Mouse (Mus musculus) olfactory bulb, adult 2 months (tissue): ENCODE measurements around the gene St6galnac3. TPM values are rescaled to one million over a fixed set of nuclear protein-coding genes. Genes with fewer than 3 reads are reported as not detected.

Experiments
- H3K27ac ChIP-seq: fragments of 200-500 bp; 2 replicates; pipeline ENCODE4 v1.5.1; 2012; ENCODE audit warnings: low read depth, low read length; ENCODE audit not compliant: insufficient read depth
- H3K4me1 ChIP-seq: fragments of 200-500 bp; 2 replicates; pipeline ENCODE4 v1.6.1; 2012; ENCODE audit warnings: low read length; ENCODE audit not compliant: control insufficient read depth, insufficient read depth
- H3K4me3 ChIP-seq: fragments of 200-500 bp; 2 replicates; pipeline ENCODE4 v1.5.1; 2012; ENCODE audit warnings: mild to moderate bottlenecking, low read depth, low read length, moderate library complexity; ENCODE audit not compliant: insufficient read depth
- CTCF ChIP-seq: fragments of 200-500 bp; IDR thresholded peaks from 2 replicates; pipeline ENCODE4 v1.5.1; 2012; ENCODE audit warnings: low read depth, mild to moderate bottlenecking, low read length, moderate library complexity; ENCODE audit not compliant: insufficient read depth
- POLR2A ChIP-seq: fragments of 200-500 bp; IDR thresholded peaks from 2 replicates; pipeline ENCODE4 v1.6.1; 2012; ENCODE audit warnings: mild to moderate bottlenecking, low read depth, low read length, moderate library complexity; ENCODE audit not compliant: insufficient read depth
- WGBS: fragments of 180-500 bp; shearing (Covaris S2); methylation state at CpG from one replicate; pipeline ENCODE4 v1.1.7; 2018; 5-methylcytosine and 5-hydroxymethylcytosine counted together
- polyA plus RNA-seq: library from polyadenylated mRNA; stranded (reverse); fragments of >200 nt; gene quantifications from 2 replicates; pipeline ENCODE4 v1.2.4, GENCODE M21; 2012; ENCODE audit warnings: low replicate concordance; ENCODE audit not compliant: missing spikeins, insufficient read depth, insufficient read length

The St6galnac3 gene
- polyA plus RNA-seq, 1 experiment, result not detected

DNA sequence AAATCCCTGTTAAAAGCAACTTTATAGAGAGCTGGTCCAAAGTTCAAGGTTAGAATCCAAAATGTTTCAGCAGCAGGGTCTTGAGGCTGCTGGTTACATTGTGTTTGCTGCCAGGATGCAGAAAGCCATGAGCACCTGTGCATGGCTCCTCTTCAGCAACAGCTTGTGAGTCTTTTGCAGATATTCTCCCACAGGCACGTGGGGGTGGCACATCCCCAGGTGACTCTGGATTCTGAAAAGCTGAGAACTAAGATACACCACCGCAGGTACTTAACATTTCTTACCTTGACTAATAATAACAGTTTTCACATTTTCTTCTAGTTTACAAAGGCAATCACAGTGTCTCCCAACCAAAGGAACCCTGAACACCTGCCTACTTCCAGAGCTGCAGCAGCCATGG lies 387.8 kb downstream of the St6galnac3 start:
- H3K27ac ChIP-seq, result no peak overlapping the region
- no peak overlapping the region for H3K4me3 ChIP-seq
- no peaks in the 10 kb centered on the region for H3K4me1 ChIP-seq
- TF ChIP-seq CTCF (no peak), POLR2A (no peak)
- WGBS, result 90% methylated on average over 2 of the region's 2 CpGs

GRCm38 (mm10) chr3:153334152-153334825 lies 390.7 kb downstream of the St6galnac3 start:
- 86% methylated on average over 5 of the region's 5 CpGs for WGBS

DNA sequence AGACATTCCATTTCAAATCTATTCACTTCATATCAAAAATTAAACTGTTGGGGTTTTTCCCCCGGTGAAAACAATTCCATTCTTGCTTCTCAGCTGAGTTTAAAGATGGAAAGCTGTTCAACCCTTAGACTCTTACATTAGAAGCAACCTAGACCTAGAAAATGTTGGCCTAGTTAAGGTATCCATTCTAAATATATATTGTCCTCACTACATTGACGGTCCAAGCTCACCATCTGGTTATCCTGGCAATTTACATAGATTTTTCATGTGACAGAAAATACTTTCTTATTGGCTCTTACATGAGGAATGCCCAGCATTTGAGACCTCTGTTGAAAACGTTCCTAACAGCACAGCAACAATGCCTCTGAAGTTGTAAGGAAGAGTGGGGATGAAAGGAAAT lies 400.7 kb downstream of the St6galnac3 start:
- WGBS, result 78% methylated on average over 3 of the region's 3 CpGs
- no peak overlapping the region for H3K27ac ChIP-seq
- peaks cover 8% of the 10 kb centered on the region for H3K4me1 ChIP-seq
- no peak overlapping the region for H3K4me3 ChIP-seq
- TF ChIP-seq POLR2A (no peak), CTCF (no peak)

More at GRCm38 (mm10) chr3:153334152-153334825, 390.7 kb downstream of the St6galnac3 start:
- Histone ChIP-seq H3K4me3 (no peak overlapping the region), H3K27ac (no peak overlapping the region), H3K4me1 (no peaks in the 10 kb centered on the region)
- TF ChIP-seq CTCF, result no peak
- TF ChIP-seq POLR2A, result no peak

DNA sequence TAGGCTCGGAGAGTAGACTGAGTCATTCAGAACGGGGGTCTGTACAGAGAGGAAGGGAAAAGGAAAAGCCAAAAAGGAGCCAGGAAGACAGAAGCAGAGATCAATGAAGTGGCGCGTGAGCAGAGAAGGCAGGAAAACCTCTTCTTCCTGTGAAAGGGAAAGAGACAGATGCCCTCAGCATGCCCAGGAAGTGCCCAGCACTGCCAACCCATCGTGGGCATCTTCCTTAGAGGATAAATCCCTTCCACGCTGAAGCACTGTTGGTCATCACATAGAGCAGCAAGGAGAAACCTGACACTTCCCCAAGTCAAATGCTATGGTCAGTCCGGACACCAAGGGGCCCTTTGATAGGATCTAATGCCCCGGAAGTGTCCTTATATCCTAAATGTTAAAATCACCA lies 401.5 kb downstream of the St6galnac3 start:
- H3K4me1 ChIP-seq, result peaks cover 8% of the 10 kb centered on the region
- H3K27ac ChIP-seq, result peak overlapping the region; percentile 45; the same call in 1 of the 2 replicates
- WGBS, result 64% methylated on average over 8 of the region's 8 CpGs
- no peak for TF ChIP-seq POLR2A
- no peak for TF ChIP-seq CTCF
- no peak overlapping the region for H3K4me3 ChIP-seq

- no peak for TF ChIP-seq POLR2A
- TF ChIP-seq CTCF, result no peak
Measured at GRCm38 (mm10) chr3:153313583-153313982, 411.4 kb downstream of the St6galnac3 start.

GRCm38 (mm10) chr3:153313167-153313566 lies 411.8 kb downstream of the St6galnac3 start:
- Histone ChIP-seq H3K27ac (no peak overlapping the region), H3K4me3 (no peak overlapping the region), H3K4me1 (no peaks in the 10 kb centered on the region)
- WGBS, result 78% methylated on average over 9 of the region's 9 CpGs
- no peak for TF ChIP-seq CTCF
- no peak for TF ChIP-seq POLR2A

More at GRCm38 (mm10) chr3:153313583-153313982, 411.4 kb downstream of the St6galnac3 start:
- no peaks in the 10 kb centered on the region for H3K4me1 ChIP-seq
- H3K4me3 ChIP-seq, result no peak overlapping the region
- no peak overlapping the region for H3K27ac ChIP-seq
- WGBS, result 77% methylated on average over 9 of the region's 9 CpGs

DNA sequence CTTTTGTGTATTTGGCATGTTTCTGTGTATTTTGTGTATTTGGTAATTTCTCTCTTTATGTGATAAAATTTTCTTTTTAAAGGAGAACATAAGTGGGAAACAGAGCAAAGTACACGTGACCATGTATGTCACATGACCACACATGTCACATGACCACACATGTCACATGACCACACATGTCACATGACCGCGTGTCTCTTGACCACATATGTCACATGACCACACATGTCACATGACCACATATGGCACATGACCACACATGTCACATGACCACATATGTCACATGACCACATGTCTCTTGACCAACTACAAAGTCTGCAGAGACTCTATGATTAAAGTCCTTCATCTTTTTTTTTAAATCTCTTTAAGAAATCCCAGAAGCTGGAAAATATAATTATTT lies 413.0 kb downstream of the St6galnac3 start:
- 93% methylated on average over 3 of the region's 3 CpGs for WGBS
- TF ChIP-seq CTCF, result no peak
- TF ChIP-seq POLR2A, result no peak
- 0 out of 2 replicates have a peak, but pooled peaks cover 2% of the 10 kb centered on the region for H3K4me1 ChIP-seq
- no peak overlapping the region for H3K4me3 ChIP-seq
- no peak overlapping the region for H3K27ac ChIP-seq

GRCm38 (mm10) chr3:153308379-153308778 lies 416.6 kb downstream of the St6galnac3 start:
- 0 out of 2 replicates have a peak, but pooled peaks cover 2% of the 10 kb centered on the region for H3K4me1 ChIP-seq
- TF ChIP-seq CTCF (no peak), POLR2A (no peak)
- 81% methylated on average over 4 of the region's 4 CpGs for WGBS
- H3K27ac ChIP-seq, result no peak overlapping the region
- no peak overlapping the region for H3K4me3 ChIP-seq

DNA sequence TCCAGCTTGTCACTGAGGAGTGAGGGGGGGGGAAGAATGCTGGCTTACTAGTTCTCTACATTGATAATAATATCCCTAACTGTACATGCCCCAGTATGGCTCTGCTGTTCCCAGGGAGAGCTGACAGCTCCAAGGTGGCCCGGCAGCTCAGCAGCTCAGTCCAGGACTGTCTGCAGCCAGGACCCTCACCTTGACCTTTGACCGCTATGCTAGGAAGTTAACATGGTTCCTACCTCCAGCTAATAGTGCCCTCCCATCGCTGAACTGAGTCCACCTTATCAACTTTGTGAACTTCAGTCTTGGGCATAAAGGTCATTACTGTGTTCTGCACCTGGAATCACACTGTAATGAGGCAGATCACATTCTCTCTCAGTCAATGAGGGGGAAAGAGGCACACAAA lies 419.8 kb downstream of the St6galnac3 start:
- Histone ChIP-seq H3K4me3 (no peak overlapping the region), H3K4me1 (peaks cover 10% of the 10 kb centered on the region), H3K27ac (no peak overlapping the region)
- WGBS, result 96% methylated on average over 3 of the region's 3 CpGs
- no peak for TF ChIP-seq CTCF
- TF ChIP-seq POLR2A, result no peak

DNA sequence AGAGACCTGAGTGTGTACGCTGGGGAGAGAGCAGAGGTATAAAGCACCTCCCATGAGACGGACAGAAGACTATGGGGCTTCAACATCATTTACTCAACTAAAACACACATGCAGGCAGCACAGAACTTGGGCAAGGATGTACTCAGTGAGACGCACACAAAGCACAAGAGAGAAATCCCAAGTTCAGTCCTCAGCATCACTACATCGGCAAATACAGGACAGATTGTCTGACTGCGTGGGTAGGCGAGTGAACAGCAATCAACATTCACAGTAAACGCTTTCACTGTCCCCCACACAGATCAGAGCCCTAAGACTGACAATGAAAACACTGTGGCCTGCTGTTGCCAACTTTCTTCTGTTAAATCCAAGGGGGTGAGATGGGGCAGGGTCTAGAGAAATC lies 422.6 kb downstream of the St6galnac3 start:
- H3K4me3 ChIP-seq, result no peak overlapping the region
- H3K4me1 ChIP-seq, result peaks cover 9% of the 10 kb centered on the region
- TF ChIP-seq POLR2A, result no peak
- TF ChIP-seq CTCF, result no peak
- no peak overlapping the region for H3K27ac ChIP-seq
- 91% methylated on average over 7 of the region's 7 CpGs for WGBS
